In genomic region chr2:145462253-145462652, GRCm38 (mm10) we compare ENCODE assay signal across 27 mouse cellular contexts.
"Had no signal": no experiment of that assay in that cellular context is flagged by ENCODE, and none has a peak within 500 bp of the region (broad histone marks: within the 10 kb centered on the region; RNA-seq: fewer than 3 reads in every experiment).

No protein-coding gene starts in this region.

- H3K36me3 ChIP-seq: heart, embryonic 13.5 days; heart, embryonic 15.5 days; hindbrain, embryonic 13.5 days; hindbrain, embryonic 15.5 days; kidney, embryonic 15.5 days; limb, embryonic 10.5 days; limb, embryonic 12.5 days; liver, embryonic 13.5 days; liver, embryonic 15.5 days had no signal

- H3K9me3 ChIP-seq: heart, embryonic 13.5 days; heart, embryonic 15.5 days; hindbrain, embryonic 13.5 days; hindbrain, embryonic 15.5 days; kidney, embryonic 15.5 days; limb, embryonic 10.5 days; limb, embryonic 12.5 days; liver, embryonic 13.5 days; liver, embryonic 15.5 days had no signal

- ATAC-seq: hindbrain, postnatal 0 days; intestine, embryonic 16.5 days; liver, postnatal 0 days had no signal

- H3K4me3 ChIP-seq: heart, embryonic 13.5 days; heart, embryonic 15.5 days; hindbrain, embryonic 13.5 days; hindbrain, embryonic 15.5 days; kidney, embryonic 15.5 days; left cerebral cortex, adult 2 months; limb, embryonic 10.5 days; limb, embryonic 12.5 days; liver, embryonic 13.5 days; liver, embryonic 15.5 days had no signal

- H3K27me3 ChIP-seq: heart, embryonic 13.5 days; heart, embryonic 15.5 days; hindbrain, embryonic 13.5 days; hindbrain, embryonic 15.5 days; kidney, embryonic 15.5 days; limb, embryonic 12.5 days; liver, embryonic 13.5 days; liver, embryonic 15.5 days had no signal

- H3K4me1 ChIP-seq: kidney, embryonic 15.5 days; limb, embryonic 10.5 days; limb, embryonic 12.5 days; liver, embryonic 13.5 days; liver, embryonic 15.5 days had no signal

- H3K27ac ChIP-seq: heart, embryonic 13.5 days; heart, embryonic 15.5 days; hindbrain, embryonic 13.5 days; hindbrain, embryonic 15.5 days; hindbrain, postnatal 0 days; kidney, embryonic 15.5 days; left cerebral cortex, adult 2 months; limb, embryonic 10.5 days; limb, embryonic 12.5 days; liver, embryonic 13.5 days; liver, embryonic 15.5 days had no signal

- DNase-seq: gastrocnemius, postnatal 14 days; gastrocnemius, postnatal 36 days; heart, adult 18-20 months; heart, postnatal 14 days; heart, postnatal 36 days; kidney, adult 11 months; kidney, adult 2 months; kidney, adult 9 months; kidney, postnatal 10 days; kidney, postnatal 25 days; kidney, postnatal 4 days; liver; liver, embryonic 13.5 days; liver, postnatal 0 days had no signal

- H3K9ac ChIP-seq: heart, embryonic 13.5 days; heart, embryonic 15.5 days; hindbrain, embryonic 13.5 days; hindbrain, embryonic 15.5 days; kidney, embryonic 15.5 days; limb, embryonic 12.5 days; liver, embryonic 13.5 days; liver, embryonic 15.5 days; liver, postnatal 0 days had no signal

- H3K4me2 ChIP-seq: heart, embryonic 11.5 days; heart, embryonic 13.5 days; heart, embryonic 15.5 days; hindbrain, embryonic 13.5 days; hindbrain, embryonic 15.5 days; kidney, embryonic 15.5 days; limb, embryonic 12.5 days; liver, embryonic 11.5 days; liver, embryonic 13.5 days; liver, embryonic 15.5 days had no signal
